Mouse (Mus musculus) stomach, postnatal 0 days (tissue): ENCODE data around the gene Ssbp3. TPM values are rescaled to one million over a fixed set of nuclear protein-coding genes. Genes with fewer than 3 reads are reported as not detected.

Experiments
- ATAC-seq: fragments of 200-750 bp; cut with Nextera tagmentation; 2 replicates; pipeline ENCODE4 v1.8.0; 2017; ENCODE audit not compliant: low FRiP score, low TSS enrichment
- DNase-seq: peaks from one replicate; pipeline ENCODE4 v3.0.0-alpha.2; 2016; ENCODE audit warnings: low spot score
- H3K27ac ChIP-seq: fragments of 300-500 bp; sonication (generic); replicated peaks from 2 replicates; pipeline ENCODE4 v1.5.1; 2014; ENCODE audit warnings: mild to moderate bottlenecking, control low read depth
- H3K27me3 ChIP-seq: fragments of 300-500 bp; sonication (generic); 2 replicates; pipeline ENCODE4 v1.6.1; 2014; ENCODE audit warnings: low read length; ENCODE audit not compliant: control insufficient read depth, insufficient read depth
- H3K36me3 ChIP-seq: fragments of 300-500 bp; sonication (generic); 2 replicates; pipeline ENCODE4 v1.6.1; 2014; ENCODE audit warnings: low read length, mixed read lengths; ENCODE audit not compliant: control insufficient read depth, insufficient read depth
- H3K4me1 ChIP-seq: fragments of 300-500 bp; sonication (generic); replicated peaks from 2 replicates; pipeline ENCODE4 v1.6.1; 2014; ENCODE audit warnings: antibody characterized with exemption; ENCODE audit not compliant: control insufficient read depth, insufficient read depth
- H3K4me2 ChIP-seq: fragments of 300-500 bp; sonication (generic); replicated peaks from 2 replicates; pipeline ENCODE4 v1.6.1; 2014; ENCODE audit warnings: low read depth, mild to moderate bottlenecking, control low read depth, moderate library complexity
- H3K4me3 ChIP-seq: fragments of 300-500 bp; sonication (generic); 2 replicates; pipeline ENCODE4 v1.5.1; 2014; ENCODE audit warnings: low read depth, low read length, control low read depth
- H3K9ac ChIP-seq: fragments of 300-500 bp; sonication (generic); 2 replicates; pipeline ENCODE4 v1.6.1; 2014; ENCODE audit warnings: mild to moderate bottlenecking, low read length, control low read depth, mixed read lengths
- H3K9me3 ChIP-seq: fragments of 300-500 bp; sonication (generic); 2 replicates; pipeline ENCODE4 v1.6.1; 2016; ENCODE audit warnings: low read length; ENCODE audit not compliant: control insufficient read depth
- CTCF ChIP-seq: IDR thresholded peaks from 2 replicates; pipeline ENCODE4 v1.5.1; 2016; ENCODE audit warnings: antibody characterized with exemption, low read depth, mild to moderate bottlenecking, moderate library complexity
- EP300 ChIP-seq: optimal IDR thresholded peaks from 2 replicates; pipeline ENCODE3; 2016; ENCODE audit warnings: antibody characterized with exemption
- WGBS: fragments of 180-500 bp; shearing (Covaris S2); extraction: QIAGEN DNeasy Blood & Tissue Kit; methylation state at CpG from one replicate; pipeline ENCODE4 v1.1.7; 2014; 5-methylcytosine and 5-hydroxymethylcytosine counted together
- polyA plus RNA-seq: library from polyadenylated mRNA; unstranded; fragments of >200 nt; fragmentation: Nextera tagmentation; extraction: Ambion mirVana; gene quantifications from 2 replicates; pipeline ENCODE4 v1.2.1, GENCODE M21; 2015

The Ssbp3 gene
- polyA plus RNA-seq, 1 experiment from 2014 or later: 39.3 TPM

DNA sequence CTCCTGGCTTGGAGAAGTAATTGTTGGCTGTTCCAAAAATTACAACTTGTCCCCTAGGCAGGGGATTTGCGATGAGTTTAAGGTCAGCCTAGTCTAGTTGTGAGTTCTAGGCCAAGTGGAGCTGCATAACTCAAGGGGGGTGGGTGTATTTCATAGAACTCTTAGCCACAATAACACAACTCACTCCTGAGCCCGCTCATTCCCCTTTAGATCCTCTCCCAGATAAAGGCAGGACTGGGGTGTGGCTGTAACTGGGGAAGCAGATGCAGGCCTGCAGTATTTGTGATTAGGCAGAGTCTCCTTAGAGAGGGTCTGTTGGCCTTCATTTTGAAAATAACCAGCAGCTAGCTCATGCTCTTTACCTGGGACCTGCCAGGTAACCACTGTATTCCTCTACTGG is 97.7 kb downstream of the Ssbp3 start:
- no peak overlapping the region for H3K4me2 ChIP-seq
- WGBS: 76% methylated on average over 2 of the region's 2 CpGs
- ATAC-seq: no peak

DNA sequence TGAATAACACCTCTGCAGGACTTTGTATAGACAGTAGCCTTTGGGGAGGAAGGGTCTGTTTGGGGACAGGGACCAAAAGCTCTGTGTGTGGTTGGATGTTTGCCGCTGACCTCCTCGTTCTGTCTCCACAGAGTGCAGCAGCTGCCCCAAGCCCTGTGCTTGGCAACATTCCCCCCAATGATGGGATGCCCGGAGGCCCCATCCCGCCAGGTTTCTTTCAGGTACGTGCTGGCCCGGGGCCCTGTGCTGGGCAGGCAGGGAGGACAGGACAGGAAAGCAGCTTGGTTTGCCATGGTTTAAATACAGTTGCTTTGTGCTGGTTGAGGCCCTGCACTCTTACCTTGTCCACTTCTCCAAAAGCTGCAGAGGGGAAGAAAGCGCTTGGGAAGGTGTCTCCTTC is 99.0 kb downstream of the Ssbp3 start:
- Histone ChIP-seq H3K4me1 (no peaks in the 10 kb centered on the region), H3K4me3 (no peak overlapping the region), H3K9me3 (no peaks in the 10 kb centered on the region), H3K9ac (no peak overlapping the region), H3K27me3 (no peaks in the 10 kb centered on the region), H3K4me2 (no peak overlapping the region), H3K36me3 (no peaks in the 10 kb centered on the region), H3K27ac (no peak overlapping the region)
- no peak for DNase-seq
- TF ChIP-seq EP300 (no peak), CTCF (no peak)
- no peak for ATAC-seq
- WGBS: 85% methylated on average over 7 of the region's 7 CpGs

More for the DNA sequence above, 97.7 kb downstream of the Ssbp3 start:
- Histone ChIP-seq H3K4me3 (no peak overlapping the region), H3K36me3 (no peaks in the 10 kb centered on the region), H3K27me3 (no peaks in the 10 kb centered on the region), H3K9ac (no peak overlapping the region), H3K27ac (no peak overlapping the region), H3K4me1 (no peaks in the 10 kb centered on the region), H3K9me3 (no peaks in the 10 kb centered on the region)
- DNase-seq: no peak
- TF ChIP-seq CTCF (no peak), EP300 (no peak)

DNA sequence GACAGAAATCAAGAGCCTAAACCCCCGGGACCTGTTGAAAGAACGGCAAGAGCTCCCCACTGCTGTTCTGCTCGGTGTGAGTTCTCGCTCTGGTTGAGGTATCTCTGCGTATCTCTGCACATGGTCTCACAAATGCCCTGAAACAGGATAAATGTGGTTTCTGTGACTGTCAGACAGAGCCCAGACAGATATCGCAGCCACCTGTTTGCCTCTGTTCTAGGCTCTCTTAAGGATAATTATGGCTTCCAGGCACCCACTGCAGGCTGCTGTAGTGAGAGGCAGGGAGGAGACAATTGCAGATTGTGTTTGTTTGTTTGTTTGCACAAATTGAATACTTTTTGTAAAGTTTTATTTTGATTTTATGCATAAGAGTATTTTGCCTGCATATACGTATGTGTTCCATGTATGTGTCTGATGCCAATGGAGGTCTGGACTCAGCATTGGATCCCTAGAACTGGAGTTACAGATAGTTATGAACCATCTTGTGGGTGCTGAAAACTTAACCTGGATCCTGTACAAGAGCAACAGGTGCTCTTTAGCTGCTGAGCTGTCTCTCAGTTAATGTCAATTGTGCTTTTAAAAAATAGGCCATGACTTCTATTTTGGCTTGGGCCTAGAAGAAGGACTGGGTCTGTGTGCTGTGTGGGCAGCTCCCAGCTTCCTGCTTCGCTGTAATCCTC is 101.0 kb downstream of the Ssbp3 start:
- ATAC-seq: no peak
- H3K9me3 ChIP-seq: no peaks in the 10 kb centered on the region
- DNase-seq: no peak
- H3K4me3 ChIP-seq: no peak overlapping the region
- H3K27me3 ChIP-seq: no peaks in the 10 kb centered on the region
- no peaks in the 10 kb centered on the region for H3K36me3 ChIP-seq
- no peak overlapping the region for H3K4me2 ChIP-seq
- H3K4me1 ChIP-seq: no peaks in the 10 kb centered on the region
- no peak overlapping the region for H3K27ac ChIP-seq
- H3K9ac ChIP-seq: no peak overlapping the region
- TF ChIP-seq CTCF (no peak), EP300 (no peak)
- WGBS: 84% methylated on average over 8 of the region's 8 CpGs

DNA sequence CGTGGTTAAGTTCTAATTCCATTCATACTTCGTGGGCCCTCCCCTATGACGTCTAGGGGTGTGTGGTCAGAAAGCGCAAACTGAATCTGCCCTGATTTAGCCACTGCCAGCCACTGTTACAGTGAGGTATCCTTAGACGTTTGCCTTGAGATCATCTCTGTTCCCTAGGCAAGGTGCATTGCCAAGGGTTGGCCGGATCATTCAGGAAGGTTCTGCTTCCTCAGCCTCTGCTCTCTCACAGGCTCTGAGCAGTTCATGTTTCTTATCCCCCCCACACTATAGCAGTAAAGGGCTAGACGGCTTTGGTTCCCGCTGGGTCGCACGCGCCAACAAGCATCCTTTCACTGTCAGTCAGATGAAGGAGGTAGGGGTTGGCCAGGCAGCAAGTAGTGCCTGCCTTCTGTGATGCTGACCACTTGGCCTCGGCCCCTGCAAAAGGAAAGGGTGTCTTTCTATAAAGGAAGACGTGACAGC is 101.5 kb downstream of the Ssbp3 start:
- ATAC-seq: peak; percentile 78
- Histone ChIP-seq H3K27me3 (no peaks in the 10 kb centered on the region), H3K4me3 (no peak overlapping the region), H3K36me3 (no peaks in the 10 kb centered on the region), H3K4me2 (no peak overlapping the region), H3K4me1 (no peaks in the 10 kb centered on the region), H3K27ac (no peak overlapping the region), H3K9ac (no peak overlapping the region), H3K9me3 (no peaks in the 10 kb centered on the region)
- DNase-seq: peak; percentile 53
- no peak for TF ChIP-seq CTCF
- no peak for TF ChIP-seq EP300
- 62% methylated on average over 13 of the region's 13 CpGs for WGBS

DNA sequence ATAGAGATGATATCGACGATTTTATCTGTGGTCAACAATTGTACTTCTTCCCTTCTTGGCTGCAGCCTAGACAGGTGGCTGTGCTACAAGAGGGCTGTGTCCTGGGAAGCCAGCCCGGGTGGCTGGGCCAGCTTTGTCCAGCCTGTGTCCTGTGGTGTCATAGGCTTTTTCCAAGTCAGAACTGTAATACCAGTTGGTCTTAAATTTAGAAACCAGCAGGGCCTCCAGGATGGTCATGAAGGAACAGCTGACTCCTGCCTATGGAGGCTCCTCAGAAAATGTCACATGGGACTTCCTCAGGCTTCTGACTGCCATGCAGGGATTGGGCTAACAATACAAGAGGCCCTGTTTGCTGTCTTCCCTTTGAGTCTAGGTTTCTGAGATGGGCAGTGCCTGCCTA is 102.1 kb downstream of the Ssbp3 start:
- Histone ChIP-seq H3K4me2 (no peak overlapping the region), H3K4me3 (no peak overlapping the region), H3K4me1 (no peaks in the 10 kb centered on the region), H3K9ac (no peak overlapping the region), H3K27me3 (no peaks in the 10 kb centered on the region), H3K27ac (no peak overlapping the region), H3K9me3 (no peaks in the 10 kb centered on the region), H3K36me3 (no peaks in the 10 kb centered on the region)
- WGBS: 84% methylated on average over 3 of the region's 3 CpGs
- DNase-seq: no peak
- ATAC-seq: no peak
- TF ChIP-seq CTCF (no peak), EP300 (no peak)

DNA sequence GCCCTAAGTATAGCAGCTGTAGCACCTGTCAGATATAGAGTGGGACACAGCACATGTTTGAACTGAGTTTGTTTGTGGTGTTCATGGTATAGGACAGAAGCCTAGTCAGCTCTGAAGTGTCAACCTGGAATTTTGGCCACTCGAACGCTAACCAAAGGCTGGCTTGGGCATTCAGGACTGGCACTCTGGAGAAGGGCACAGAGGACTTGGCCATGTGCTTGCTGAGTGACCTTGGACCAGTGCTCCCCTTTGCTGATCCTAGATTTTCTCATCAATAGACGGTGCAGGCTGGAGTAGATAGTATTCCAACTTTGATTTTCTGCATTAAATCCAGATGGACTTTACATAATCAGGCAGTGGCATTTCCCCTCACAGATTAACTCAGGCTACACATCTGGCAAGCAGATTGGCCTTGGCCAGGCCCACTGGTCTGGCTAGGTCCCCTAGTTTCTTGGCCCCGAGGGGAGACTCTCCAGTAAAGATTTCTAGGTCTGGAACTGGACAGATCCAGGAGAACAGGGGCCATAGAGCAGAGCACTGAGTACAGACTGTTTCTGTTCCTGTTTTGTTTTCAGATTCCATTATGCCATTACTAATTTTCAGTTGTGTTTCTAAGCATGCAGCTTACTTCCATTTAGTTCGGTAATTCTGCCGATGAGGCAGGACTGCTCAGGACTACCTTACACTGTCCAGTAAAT is 102.8 kb downstream of the Ssbp3 start:
- no peaks in the 10 kb centered on the region for H3K36me3 ChIP-seq
- no peaks in the 10 kb centered on the region for H3K9me3 ChIP-seq
- no peak overlapping the region for H3K4me2 ChIP-seq
- no peaks in the 10 kb centered on the region; the same call in 1 of the 2 replicates for H3K4me1 ChIP-seq
- ATAC-seq (no peak), DNase-seq (no peak)
- H3K27me3 ChIP-seq: no peaks in the 10 kb centered on the region
- no peak overlapping the region for H3K9ac ChIP-seq
- no peak overlapping the region for H3K4me3 ChIP-seq
- 83% methylated on average over 6 of the region's 6 CpGs for WGBS
- H3K27ac ChIP-seq: no peak overlapping the region
- TF ChIP-seq EP300: no peak
- no peak for TF ChIP-seq CTCF
